Mouse (Mus musculus): Measurements from ENCODE around the gene Rps6.

The Rps6 gene

DNA sequence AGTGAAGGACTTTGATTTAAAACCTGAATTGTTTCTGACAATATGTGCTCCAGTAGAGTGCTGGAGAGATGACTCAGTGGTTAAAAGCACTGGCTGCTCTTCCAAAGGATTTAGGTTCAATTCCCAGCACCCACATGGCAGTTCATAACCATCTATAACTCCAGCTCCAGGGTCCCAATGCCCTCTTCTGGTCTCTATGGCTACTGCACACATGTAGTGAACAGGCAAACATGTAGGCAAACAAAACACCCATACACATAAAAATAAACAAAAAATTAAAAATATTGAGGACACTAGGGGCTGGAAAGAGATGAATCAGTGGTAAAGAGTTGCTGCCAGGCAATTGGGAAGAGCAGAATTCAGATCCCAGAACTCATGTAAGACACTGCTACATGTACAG, 14.8 kb upstream of the Rps6 start:
- TF ChIP-seq GATA4 (IDR thresholded peaks at IDR 0.05; ENCODE audit: insufficient replicate concordance, low read length) = no peak

DNA sequence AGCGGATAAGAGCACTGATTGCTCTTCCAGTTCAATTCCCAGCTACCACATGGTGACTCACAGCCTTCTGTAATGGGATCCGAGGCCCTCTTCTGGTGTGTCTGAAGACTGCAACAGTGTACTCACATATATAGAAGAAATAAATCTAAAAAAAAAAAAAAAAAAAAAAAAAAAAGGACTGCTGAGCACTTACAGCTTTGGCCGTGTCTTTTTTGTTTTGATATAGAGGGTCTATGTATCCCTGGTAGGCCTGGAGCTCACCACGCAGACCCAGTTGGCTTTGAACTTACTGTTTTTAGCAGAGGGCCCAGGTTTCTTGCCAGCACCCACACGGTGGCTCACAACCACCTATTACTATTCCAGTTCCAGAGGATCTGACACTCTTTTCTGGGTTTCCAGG, 6.9 kb upstream of the Rps6 start:
- no peak for TF ChIP-seq GATA4 (IDR thresholded peaks at IDR 0.05; ENCODE audit: insufficient replicate concordance, low read length)

DNA sequence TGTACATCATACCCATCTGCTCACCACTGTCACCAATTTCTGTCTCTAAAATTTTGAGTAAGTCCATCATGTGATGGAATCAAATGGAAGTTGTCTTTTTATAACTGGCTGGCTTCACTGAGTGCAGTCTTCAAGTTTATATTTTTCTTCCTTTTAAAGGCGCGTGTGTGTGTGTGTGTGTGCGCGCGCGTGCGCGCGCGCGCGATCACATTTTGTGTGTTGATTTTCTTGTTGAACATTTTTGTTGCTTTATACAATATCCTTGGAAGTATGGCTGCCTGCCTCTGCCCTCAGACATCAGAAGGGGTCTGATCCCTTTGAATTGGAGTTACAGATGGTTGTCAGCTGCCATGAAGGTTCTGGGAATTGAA, 843 bp upstream of the Rps6 start:
- no peak for TF ChIP-seq GATA4 (IDR thresholded peaks at IDR 0.05; ENCODE audit: insufficient replicate concordance, low read length)

DNA sequence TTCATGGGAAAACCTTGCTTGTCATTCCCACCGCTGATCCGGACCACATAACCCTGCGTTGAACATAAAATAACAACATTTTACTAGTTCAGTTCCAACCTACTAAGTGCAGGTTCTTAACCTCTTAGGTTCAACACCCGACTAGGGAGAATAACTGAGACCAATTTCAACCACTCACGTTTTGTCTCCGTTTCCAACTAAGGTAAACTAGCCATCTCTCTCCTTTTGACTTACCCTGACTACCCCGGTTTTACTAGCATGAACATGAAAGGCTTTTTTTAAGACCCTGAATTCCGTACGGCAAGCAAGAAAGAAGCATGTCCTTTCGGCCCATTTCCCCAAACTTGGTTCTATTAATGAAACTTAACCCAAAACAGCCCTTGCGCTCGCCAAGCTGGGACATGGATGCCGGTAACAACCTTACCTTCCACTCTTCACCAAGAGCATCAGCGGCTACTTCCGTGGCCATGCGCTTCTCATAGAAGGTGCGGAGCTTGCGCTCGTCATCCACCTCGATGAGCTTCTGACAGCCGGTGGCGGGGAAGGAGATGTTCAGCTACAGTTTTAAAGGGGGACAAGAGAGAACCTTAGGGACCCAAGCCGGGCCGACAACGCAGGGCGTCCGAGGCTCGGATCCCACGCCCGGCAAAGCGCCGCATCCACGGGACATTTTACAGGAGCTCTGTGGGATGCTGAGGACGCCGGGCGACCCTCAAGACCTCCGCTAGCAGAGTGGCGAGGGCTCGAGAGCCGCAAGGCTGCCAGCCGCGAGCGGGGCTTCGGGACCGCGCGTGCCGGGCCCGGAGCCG, 704 bp downstream of the Rps6 start:
- no peak for TF ChIP-seq GATA4 (IDR thresholded peaks at IDR 0.05; ENCODE audit: insufficient replicate concordance, low read length)

DNA sequence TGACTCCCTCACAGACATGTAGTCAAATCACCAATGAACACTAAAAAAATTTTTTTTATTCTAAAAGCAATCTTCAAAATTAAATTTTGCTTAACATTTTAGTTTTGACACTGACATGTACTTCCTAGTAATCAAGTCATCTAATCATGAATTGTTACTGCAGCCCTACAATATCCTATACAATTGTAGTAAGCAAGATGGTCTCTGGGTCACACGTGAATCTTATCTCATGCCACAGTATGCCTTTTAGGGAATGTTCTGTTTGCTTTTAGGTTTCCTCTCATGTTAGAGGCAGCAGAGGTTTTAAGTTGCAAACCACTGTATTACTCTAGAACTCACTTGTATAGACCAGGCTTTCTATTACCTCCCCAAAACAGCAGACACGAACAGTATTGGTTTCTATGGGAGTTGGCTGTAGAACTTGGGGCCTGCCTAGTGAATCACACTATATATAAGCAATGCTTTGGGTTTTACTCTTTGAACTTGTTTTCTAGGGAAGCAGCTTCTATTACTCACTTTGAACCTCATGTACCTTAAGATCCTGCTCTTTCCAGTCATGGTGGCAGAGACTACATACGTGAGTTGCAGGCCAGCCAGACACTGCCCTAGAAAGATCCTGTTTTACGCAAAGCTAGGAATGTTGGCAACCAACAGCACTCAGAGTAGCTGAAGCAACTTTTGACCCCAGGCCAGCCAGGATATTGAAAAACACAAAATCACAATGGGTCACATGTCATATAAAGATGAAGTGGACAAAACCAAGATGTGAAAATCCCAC, 4.2 kb downstream of the Rps6 start:
- TF ChIP-seq GATA4 (IDR thresholded peaks at IDR 0.05; ENCODE audit: insufficient replicate concordance, low read length) = no peak

DNA sequence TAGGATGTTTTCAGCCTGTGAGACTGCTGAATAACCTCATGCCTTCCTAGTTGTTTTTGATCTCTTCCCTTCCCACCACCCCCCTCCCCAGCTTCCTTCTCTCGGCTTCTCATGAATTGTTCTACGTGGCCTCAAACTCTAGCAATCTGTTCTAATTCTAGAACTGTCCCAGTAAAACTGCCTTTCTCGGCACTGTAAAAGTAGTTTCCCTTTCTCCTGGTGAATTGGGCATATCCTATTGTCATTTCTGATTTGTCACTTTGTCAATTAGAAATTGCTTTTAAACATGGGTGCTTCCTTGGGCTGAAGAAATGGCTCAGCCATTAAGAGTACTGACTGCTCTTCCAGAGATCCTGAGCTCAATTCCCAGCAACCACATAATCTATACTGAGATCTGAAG, 5.2 kb downstream of the Rps6 start:
- no peak for TF ChIP-seq GATA4 (IDR thresholded peaks at IDR 0.05; ENCODE audit: insufficient replicate concordance, low read length)

DNA sequence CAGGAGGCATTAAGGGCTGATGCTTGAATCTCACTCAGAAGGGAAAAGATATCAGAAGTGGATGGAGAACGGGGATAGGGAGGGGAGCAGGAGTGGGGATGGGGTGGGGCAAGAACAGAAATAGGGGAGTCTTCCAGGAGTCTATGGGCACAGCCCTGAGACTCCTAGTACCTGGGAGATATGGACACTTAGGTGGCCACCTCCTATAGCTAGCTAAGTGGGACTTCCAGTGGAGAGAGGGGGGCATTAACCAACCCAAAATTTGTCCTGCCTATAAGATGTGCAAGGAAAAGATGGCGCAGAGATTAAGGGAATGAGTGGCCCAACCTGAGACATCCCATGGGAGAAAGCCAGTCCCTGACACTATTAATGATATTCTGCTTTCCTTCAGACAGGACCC, 5.9 kb downstream of the Rps6 start:
- TF ChIP-seq GATA4 (IDR thresholded peaks at IDR 0.05; ENCODE audit: insufficient replicate concordance, low read length) = no peak

DNA sequence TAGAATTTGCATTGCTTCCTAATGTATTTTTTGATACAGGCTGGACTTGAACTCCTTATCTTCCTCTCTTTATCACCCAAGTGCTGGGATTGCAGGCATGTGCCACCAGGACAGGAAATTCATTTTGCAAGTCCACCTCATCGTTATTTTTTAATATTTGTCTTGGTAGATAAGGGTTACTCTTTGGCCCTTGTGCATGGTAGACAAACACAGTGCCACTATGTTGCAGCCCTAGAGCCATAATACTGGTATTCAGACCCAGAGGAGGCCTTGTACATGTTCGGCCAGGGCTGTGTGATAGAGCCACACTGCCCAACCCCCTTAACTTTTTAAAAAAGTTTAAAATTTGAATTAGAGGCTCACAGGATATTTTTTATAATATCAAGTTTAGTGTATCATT, 10.0 kb downstream of the Rps6 start:
- TF ChIP-seq GATA4 (IDR thresholded peaks at IDR 0.05; ENCODE audit: insufficient replicate concordance, low read length) = peak; percentile 92

DNA sequence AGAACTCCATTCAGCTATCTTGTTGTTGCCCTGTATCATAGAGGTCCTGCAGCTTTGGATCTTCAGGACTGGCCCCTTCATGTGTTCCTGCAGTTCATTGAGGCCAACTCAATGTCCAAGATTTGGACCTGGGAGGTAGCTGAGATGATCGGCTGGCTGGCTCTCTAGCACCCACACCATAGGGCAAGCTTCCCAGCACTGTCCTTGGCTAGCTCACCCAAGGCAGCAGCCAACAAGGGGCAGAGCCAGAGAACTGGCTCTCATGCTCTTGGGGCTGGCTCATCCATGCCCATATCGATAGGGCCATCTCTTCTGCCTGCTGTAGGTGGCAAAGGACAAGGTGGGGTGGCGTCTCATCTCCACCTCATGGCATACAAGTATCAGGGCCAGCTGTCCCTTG, 11.8 kb downstream of the Rps6 start:
- TF ChIP-seq GATA4 (IDR thresholded peaks at IDR 0.05; ENCODE audit: insufficient replicate concordance, low read length) = peak; percentile 12; the same call in 1 of the 2 replicates

DNA sequence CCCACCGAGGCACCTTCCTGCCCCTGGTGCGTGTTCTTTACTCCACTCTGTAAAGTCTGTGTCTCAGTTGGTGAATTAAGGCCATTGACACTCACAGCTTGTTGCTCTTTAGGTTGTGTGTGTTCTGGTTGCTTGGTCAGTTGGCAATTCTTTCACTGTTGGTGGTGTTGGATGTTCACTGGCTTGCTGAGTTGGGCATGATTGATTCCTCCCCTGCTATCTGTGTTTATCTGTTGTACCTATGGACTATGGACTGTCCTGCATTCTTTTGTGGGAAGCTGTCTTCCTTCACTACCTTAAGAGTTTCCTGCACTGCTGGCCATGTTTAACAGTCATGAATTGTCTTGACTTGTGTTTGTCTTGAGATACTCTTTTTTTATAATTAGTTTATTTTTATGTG, 25.3 kb downstream of the Rps6 start:
- TF ChIP-seq GATA4 (IDR thresholded peaks at IDR 0.05; ENCODE audit: insufficient replicate concordance, low read length) = no peak

DNA sequence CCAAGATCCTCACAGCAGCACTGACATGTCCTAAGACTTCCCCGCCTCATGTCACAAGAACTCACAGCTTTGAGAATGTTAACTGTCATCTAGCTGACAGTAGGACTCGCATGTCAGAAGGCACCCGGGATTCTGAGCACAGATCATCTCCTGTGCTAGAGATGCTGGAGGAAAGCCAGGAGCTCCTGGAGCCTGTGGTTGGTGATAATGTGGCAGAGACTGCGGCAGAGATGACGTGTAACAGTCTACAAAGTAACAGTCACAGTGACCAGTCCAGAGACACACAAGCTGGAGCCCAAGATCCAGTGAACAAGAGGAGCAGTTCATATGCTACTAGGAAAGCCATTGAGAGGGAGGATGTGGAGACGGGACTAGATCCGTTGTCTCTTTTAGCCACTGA, 32.1 kb downstream of the Rps6 start:
- TF ChIP-seq GATA4 (IDR thresholded peaks at IDR 0.05; ENCODE audit: insufficient replicate concordance, low read length) = no peak

DNA sequence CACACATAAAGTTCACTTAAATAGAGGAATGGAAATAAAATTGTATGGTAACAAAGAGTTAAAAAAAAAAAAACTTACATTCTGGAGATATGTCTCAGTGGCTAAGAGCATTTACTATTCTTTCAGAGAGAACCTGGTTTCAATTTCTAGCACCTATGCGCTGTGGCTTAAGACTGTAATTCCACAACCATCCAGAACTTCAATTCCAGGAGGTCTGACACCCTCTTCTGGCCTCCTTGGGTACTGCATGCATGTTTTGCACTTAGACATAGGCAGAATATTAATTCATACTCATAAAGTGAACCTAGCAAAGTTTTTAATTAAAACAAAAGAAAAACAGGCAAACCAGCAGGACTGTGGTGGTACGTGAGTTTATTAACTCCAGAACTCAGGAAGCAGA, 34.0 kb downstream of the Rps6 start:
- no peak for TF ChIP-seq GATA4 (IDR thresholded peaks at IDR 0.05; ENCODE audit: insufficient replicate concordance, low read length)

DNA sequence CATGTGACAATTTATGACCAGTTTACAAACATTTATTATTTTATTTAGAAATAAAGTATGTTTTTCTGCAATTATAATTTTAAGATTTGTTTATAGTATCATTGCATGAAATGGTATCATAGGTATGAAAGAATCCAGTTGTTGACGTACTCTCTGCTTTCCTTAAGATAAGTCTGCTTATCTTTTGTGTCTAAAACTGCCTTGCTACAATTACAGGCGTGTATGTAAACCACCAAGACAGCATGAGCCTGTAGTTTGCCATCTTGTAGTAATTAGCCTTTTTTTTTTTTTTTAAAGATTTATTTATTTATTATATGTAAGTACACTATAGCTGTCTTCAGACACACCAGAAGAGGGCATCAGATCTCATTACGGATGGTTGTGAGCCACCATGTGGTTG, 42.4 kb downstream of the Rps6 start:
- TF ChIP-seq GATA4 (IDR thresholded peaks at IDR 0.05; ENCODE audit: insufficient replicate concordance, low read length) = no peak

DNA sequence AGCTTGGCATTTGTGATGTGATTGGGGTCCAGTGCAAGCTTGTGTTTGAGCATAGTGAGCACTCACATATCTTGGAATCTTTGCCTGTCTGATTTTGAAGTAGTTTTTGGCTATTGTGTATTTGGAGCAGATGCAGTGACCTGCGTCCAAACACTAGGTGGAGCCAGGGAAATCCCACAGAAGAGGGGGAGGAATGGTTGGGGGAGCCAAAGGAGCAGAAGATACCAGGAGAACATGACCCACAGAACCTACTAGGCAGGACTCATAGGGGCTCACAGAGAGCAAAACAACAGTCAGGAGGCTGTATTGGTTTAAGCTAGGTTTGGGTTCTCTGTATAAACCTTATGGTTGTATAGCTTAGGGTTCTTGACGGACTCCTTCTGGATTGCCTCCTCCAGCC, 46.6 kb downstream of the Rps6 start:
- no peak for TF ChIP-seq GATA4 (IDR thresholded peaks at IDR 0.05; ENCODE audit: insufficient replicate concordance, low read length)
